Mouse (Mus musculus): Measurements from ENCODE around the gene Olfr371.

The Olfr371 gene

GRCm38 (mm10) chr8:85225688-85226087 lies at the start of gene Olfr371:
Olfr371 (plus strand) TSS chr8:85225988.
- no peak for DNase-seq (ENCODE audit: low spot score in 2 of 2)

GRCm38 (mm10) chr8:85192346-85192745 lies 33.4 kb upstream of the Olfr371 start:
- no peak for DNase-seq (ENCODE audit: low spot score in 2 of 2)

GRCm38 (mm10) chr8:85220220-85220619 lies 5.6 kb upstream of the Olfr371 start:
- no peak for DNase-seq (ENCODE audit: low spot score in 2 of 2)

DNA sequence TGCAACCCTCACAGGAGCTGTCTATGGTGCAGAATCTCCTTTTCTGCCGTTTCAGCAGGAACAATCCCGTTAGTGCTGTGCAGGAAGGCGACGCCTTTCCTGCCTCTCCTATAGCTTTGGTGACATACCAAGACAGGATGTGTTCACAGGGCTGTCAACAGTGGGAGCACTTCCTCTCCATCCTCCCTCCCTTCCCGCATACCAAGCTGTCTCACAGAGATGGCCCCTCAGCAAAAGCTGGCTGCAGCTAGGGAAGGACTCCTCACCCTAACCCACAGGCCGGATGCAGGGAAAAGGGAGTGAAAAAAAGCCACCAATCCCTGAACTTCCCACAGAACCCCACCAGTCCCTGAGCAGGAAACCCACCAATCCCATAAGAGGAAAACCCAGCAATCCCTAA lies 4.8 kb upstream of the Olfr371 start:
- peak; percentile 11 to 37 for DNase-seq (ENCODE audit: low spot score in 2 of 2)

- DNase-seq (ENCODE audit: low spot score in 2 of 2) = no peak
Measured at GRCm38 (mm10) chr8:85227297-85227696, 1.5 kb downstream of the Olfr371 start.

Measured in heart, adult 9 months (tissue).